ENCODE assay signal across 19 mouse cellular contexts in the genomic region with DNA sequence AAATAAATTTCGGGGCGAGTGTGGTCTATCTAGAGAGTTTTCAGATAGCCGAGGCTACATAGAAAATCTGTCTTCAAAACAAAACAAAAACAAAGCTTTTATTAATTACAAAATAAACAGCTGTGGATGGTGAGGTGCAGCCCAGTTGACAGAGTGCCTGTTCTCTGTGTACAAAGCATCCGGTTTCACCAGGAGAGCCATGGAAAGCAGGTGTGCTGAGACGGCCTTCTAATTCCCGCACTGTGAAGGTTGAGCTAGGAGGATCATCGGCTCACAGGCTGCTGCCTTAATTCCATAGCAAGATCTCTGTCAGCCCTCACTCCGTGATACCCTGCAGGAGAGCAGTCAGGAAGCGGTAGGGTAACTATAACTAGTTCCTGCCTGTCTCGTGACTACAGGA.
DNase-seq lines count a peak whose midpoint lies in the region; ATAC-seq lines count a peak whose summit lies in the region.
"Had no signal": no experiment of that assay in that cellular context is flagged by ENCODE, and none has a peak within 500 bp of the region (broad histone marks: within the 10 kb centered on the region; RNA-seq: fewer than 3 reads in every experiment).

No protein-coding gene starts in this region.

- no peak for ATAC-seq in midbrain, embryonic 11.5 days (ENCODE audit: low FRiP score)
- ATAC-seq in midbrain, embryonic 13.5 days: no peak
- peak; percentile 40; the same call in 1 of the 2 replicates for ATAC-seq in stomach, embryonic 16.5 days (ENCODE audit: insufficient read depth, low FRiP score)
- ATAC-seq: forebrain, embryonic 16.5 days; hindbrain, embryonic 16.5 days; inflammation-experienced regulatory T-cells, adult 6 months had no signal

- H3K9me3 ChIP-seq in midbrain, embryonic 11.5 days (ENCODE audit: control insufficient read depth, low read length): no peaks in the 10 kb centered on the region
- H3K9me3 ChIP-seq in midbrain, embryonic 13.5 days: no peaks in the 10 kb centered on the region
- no peaks in the 10 kb centered on the region for H3K9me3 ChIP-seq in stomach, embryonic 16.5 days (replicated peaks; ENCODE audit: control insufficient read depth, low read length)
- no peaks in the 10 kb centered on the region for H3K9me3 ChIP-seq in heart, embryonic 10.5 days
- H3K9me3 ChIP-seq: heart, embryonic 13.5 days; hindbrain, embryonic 12.5 days had no signal

- H3K4me1 ChIP-seq in midbrain, embryonic 11.5 days (ENCODE audit: control insufficient read depth, insufficient read depth, low read length): no peaks in the 10 kb centered on the region
- no peaks in the 10 kb centered on the region for H3K4me1 ChIP-seq in midbrain, embryonic 13.5 days (replicated peaks)
- no peaks in the 10 kb centered on the region for H3K4me1 ChIP-seq in stomach, embryonic 16.5 days (ENCODE audit: control insufficient read depth, insufficient read depth, low read length)
- H3K4me1 ChIP-seq in heart, embryonic 10.5 days: no peaks in the 10 kb centered on the region
- H3K4me1 ChIP-seq: heart, embryonic 13.5 days; hindbrain, embryonic 12.5 days had no signal

- no peak overlapping the region for H3K9ac ChIP-seq in midbrain, embryonic 11.5 days (ENCODE audit: low read length)
- H3K9ac ChIP-seq in midbrain, embryonic 13.5 days (replicated peaks): no peak overlapping the region
- H3K9ac ChIP-seq in stomach, embryonic 16.5 days (ENCODE audit: low read length): no peak overlapping the region; the same call in 1 of the 2 replicates
- H3K9ac ChIP-seq: heart, embryonic 13.5 days; hindbrain, embryonic 12.5 days had no signal

- H3K36me3 ChIP-seq in midbrain, embryonic 11.5 days (ENCODE audit: control insufficient read depth, insufficient read depth, low read length): peaks cover 15% of the 10 kb centered on the region
- H3K36me3 ChIP-seq in midbrain, embryonic 13.5 days: peaks cover 82% of the 10 kb centered on the region
- H3K36me3 ChIP-seq in stomach, embryonic 16.5 days (ENCODE audit: control insufficient read depth, insufficient read depth, low read length): peaks cover 30% of the 10 kb centered on the region
- peaks cover 92% of the 10 kb centered on the region for H3K36me3 ChIP-seq in heart, embryonic 10.5 days

- no peak overlapping the region for H3K4me2 ChIP-seq in midbrain, embryonic 11.5 days
- H3K4me2 ChIP-seq in midbrain, embryonic 13.5 days (replicated peaks): no peak overlapping the region
- 0 out of 2 replicates have a peak overlapping the region, but pooled peaks have one; percentile 9 for H3K4me2 ChIP-seq in stomach, embryonic 16.5 days (ENCODE audit: low read depth, low read length)
- H3K4me2 ChIP-seq: heart, embryonic 13.5 days; hindbrain, embryonic 12.5 days had no signal

- intact Hi-C loops in gastrocnemius, postnatal 14 days (cut with DNase I; ENCODE audit: low total_unique reads): loop anchor here (10.0 kb wide), 2 partner anchors 57 to 137 kb away; no protein-coding TSS in a partner anchor
- intact Hi-C loops in heart, postnatal 14 days (cut with DNase I): loop anchor here (10.0 kb wide), 1 partner anchor 137 kb away; no protein-coding TSS in a partner anchor

- 89% methylated on average over 10 of the region's 10 CpGs for whole genome bisulfite sequencing in midbrain, embryonic 11.5 days
- 87% methylated on average over 10 of the region's 10 CpGs for WGBS in midbrain, embryonic 13.5 days
- WGBS in stomach, embryonic 16.5 days: 66% methylated on average over 10 of the region's 10 CpGs
- WGBS in heart, embryonic 10.5 days: 90% methylated on average over 10 of the region's 10 CpGs

- H3K27ac ChIP-seq in midbrain, embryonic 11.5 days (ENCODE audit: low read depth, low read length): no peak overlapping the region
- no peak overlapping the region for H3K27ac ChIP-seq in midbrain, embryonic 13.5 days
- H3K27ac ChIP-seq in stomach, embryonic 16.5 days (ENCODE audit: low read length): peak overlapping the region; percentile 68
- no peak overlapping the region for H3K27ac ChIP-seq in heart, embryonic 10.5 days
- H3K27ac ChIP-seq: heart, embryonic 13.5 days; hindbrain, embryonic 12.5 days had no signal

- H3K4me3 ChIP-seq in midbrain, embryonic 11.5 days (ENCODE audit: low read depth, low read length): no peak overlapping the region
- no peak overlapping the region for H3K4me3 ChIP-seq in midbrain, embryonic 13.5 days (replicated peaks)
- H3K4me3 ChIP-seq in stomach, embryonic 16.5 days (replicated peaks; ENCODE audit: low read length): no peak overlapping the region
- no peak overlapping the region for H3K4me3 ChIP-seq in heart, embryonic 10.5 days
- H3K4me3 ChIP-seq: heart, embryonic 13.5 days; hindbrain, embryonic 12.5 days had no signal

- H3K27me3 ChIP-seq in midbrain, embryonic 11.5 days (ENCODE audit: control insufficient read depth, insufficient read depth, low read length): no peaks in the 10 kb centered on the region
- no peaks in the 10 kb centered on the region for H3K27me3 ChIP-seq in midbrain, embryonic 13.5 days
- no peaks in the 10 kb centered on the region for H3K27me3 ChIP-seq in stomach, embryonic 16.5 days (ENCODE audit: control insufficient read depth, insufficient read depth, low read length)
- no peaks in the 10 kb centered on the region for H3K27me3 ChIP-seq in heart, embryonic 10.5 days (ENCODE audit: insufficient read depth, poor library complexity, severe bottlenecking)
- H3K27me3 ChIP-seq: heart, embryonic 13.5 days; hindbrain, embryonic 12.5 days had no signal

- peak; percentile 29 for DNase-seq in gastrocnemius, adult 18-20 months (ENCODE audit: low spot score)
- DNase-seq in gastrocnemius, postnatal 14 days: no peak
- DNase-seq in midbrain, embryonic 11.5 days (ENCODE audit: low spot score, missing footprints): peak; percentile 57
- DNase-seq in retina, postnatal 1 day: peak; percentile 9
- DNase-seq in heart, postnatal 14 days: no peak
- no peak for DNase-seq in heart, embryonic 10.5 days (ENCODE audit: low spot score)
- DNase-seq: adrenal gland, postnatal 10 days; cerebellum, adult 11-12 months; cerebellum, adult 9-10 months; cerebellum, postnatal 36 days; gastrocnemius, postnatal 10 days; heart, postnatal 4 days had no signal

Comparison
In these comparisons a context has a peak if more than half of its experiments do, and no peak if none do; other contexts are left out.
1. DNase-seq: peak in gastrocnemius, adult 18-20 months (single experiment), midbrain, embryonic 11.5 days (single experiment) and retina, postnatal 1 day (single experiment); none in gastrocnemius, postnatal 14 days (single experiment), heart, postnatal 14 days (0 of 2) and heart, embryonic 10.5 days (single experiment).